Comparison of ENCODE assay signal across 8 mouse cellular contexts in genomic region chr7:113765667-113766497, GRCm38 (mm10). TPM values are rescaled to one million over a fixed set of nuclear protein-coding genes. Genes with fewer than 3 reads are reported as not detected.
DNase-seq lines count a peak whose midpoint lies in the region; ATAC-seq and TF ChIP-seq lines count a peak whose summit lies in the region.

TSS of gene Spon1 (plus strand) at chr7:113765998.

- TF ChIP-seq POLR2A in lung, adult 2 months (IDR thresholded peaks at IDR 0.05; ENCODE audit: borderline replicate concordance, extremely low read depth, low read depth, low read length), result 0 out of 2 replicates have a peak, but pooled peaks have one; percentile 17

- 0 out of 2 replicates have a peak, but pooled peaks cover 8% of the 10 kb centered on the region for H3K9me3 ChIP-seq in forebrain, embryonic 15.5 days
- peaks cover 2% of the 10 kb centered on the region; the same call in 1 of the 2 replicates for H3K9me3 ChIP-seq in heart, embryonic 16.5 days (replicated peaks; ENCODE audit: control insufficient read depth, low read length)

- peak within 1 kb of the TSS; percentile 98 for H3K4me2 ChIP-seq in forebrain, embryonic 15.5 days (replicated peaks)
- H3K4me2 ChIP-seq in heart, embryonic 16.5 days (ENCODE audit: low read depth, low read length), result peak within 1 kb of the TSS; percentile 90

- H3K4me3 ChIP-seq in forebrain, embryonic 15.5 days, result peak within 1 kb of the TSS; percentile 52
- peak within 1 kb of the TSS; percentile 69 for H3K4me3 ChIP-seq in heart, embryonic 16.5 days (ENCODE audit: low read length)
- peak within 1 kb of the TSS; percentile 56 for H3K4me3 ChIP-seq in lung, adult 2 months (replicated peaks; ENCODE audit: extremely low read depth, low read depth, low read length)

- no peaks in the 10 kb centered on the region for H3K36me3 ChIP-seq in forebrain, embryonic 15.5 days
- no peaks in the 10 kb centered on the region for H3K36me3 ChIP-seq in heart, embryonic 16.5 days (ENCODE audit: control insufficient read depth, insufficient read depth)

- no peak within 1 kb of the TSS for H3K27ac ChIP-seq in forebrain, embryonic 15.5 days (replicated peaks)
- peak within 1 kb of the TSS; percentile 75 for H3K27ac ChIP-seq in heart, embryonic 16.5 days (ENCODE audit: low read length)

- H3K27me3 ChIP-seq in forebrain, embryonic 15.5 days, result peaks cover 32% of the 10 kb centered on the region
- no peaks in the 10 kb centered on the region for H3K27me3 ChIP-seq in heart, embryonic 16.5 days (ENCODE audit: control insufficient read depth, insufficient read depth, low read length)

- ATAC-seq in cerebellum, adult (ENCODE audit: insufficient number of reproducible peaks, low FRiP score, low TSS enrichment), result peak; percentile 80
- ATAC-seq in forebrain, embryonic 15.5 days (replicated peaks), result peak; percentile 95
- peak; percentile 86 for ATAC-seq in heart, embryonic 16.5 days (replicated peaks; ENCODE audit: extremely low read depth, insufficient read depth, low FRiP score)

- DNase-seq in ES-CJ7 (ENCODE audit: low read depth, low spot score), result peak; percentile 43
- peak; percentile 71 to 77 for DNase-seq in layer of hippocampus, postnatal 10 days (ENCODE audit: low spot score in 2 of 2)
- DNase-seq in lung, adult 2 months, result peak; percentile 37
- peak; percentile 25 for DNase-seq in ovary, adult 18-20 months (ENCODE audit: low spot score)
- DNase-seq in urinary bladder, postnatal 25 days (ENCODE audit: low spot score), result peak; percentile 30

- no peak for TF ChIP-seq CTCF in lung, adult 2 months (IDR thresholded peaks at IDR 0.05; ENCODE audit: insufficient read depth, low read length)

- peak within 1 kb of the TSS; percentile 52 for H3K9ac ChIP-seq in forebrain, embryonic 15.5 days (replicated peaks)
- peak within 1 kb of the TSS; percentile 82 for H3K9ac ChIP-seq in heart, embryonic 16.5 days (ENCODE audit: low read length)

- 2% methylated on average over 56 of the region's 56 CpGs for WGBS in forebrain, embryonic 15.5 days
- under 1% methylated on average over 56 of the region's 56 CpGs for WGBS in heart, embryonic 16.5 days
- WGBS in lung, adult 2 months, result under 1% methylated on average over 56 of the region's 56 CpGs

- H3K4me1 ChIP-seq in forebrain, embryonic 15.5 days, result peaks cover 38% of the 10 kb centered on the region
- peaks cover 16% of the 10 kb centered on the region for H3K4me1 ChIP-seq in heart, embryonic 16.5 days (ENCODE audit: control insufficient read depth, insufficient read depth, low read length)
- H3K4me1 ChIP-seq in lung, adult 2 months (ENCODE audit: control insufficient read depth, insufficient read depth, low read length), result no peaks in the 10 kb centered on the region

RNA-seq across cellular contexts. Expression of gene Spon1, which starts in this region (rescaled TPM):
- 10.7 and 16.3 TPM in 2 replicates for polyA plus RNA-seq in forebrain, embryonic 15.5 days (2015; fragmentation: Nextera tagmentation; extraction: Ambion mirVana)
- 54.5 and 59.3 TPM in 2 replicates for polyA plus RNA-seq in heart, embryonic 16.5 days (2015; fragmentation: Nextera tagmentation; extraction: Ambion mirVana)
- total RNA-seq in layer of hippocampus, postnatal 10 days (2021), result 10 to 100 TPM; 59.1 to 64.4 TPM
- polyA plus RNA-seq in lung, adult 2 months (2012; rRNA removed), result 70.0 and 86.6 TPM in 2 replicates
